ENCODE assay signal across 12 mouse cellular contexts in genomic region chr4:83256779-83257178, GRCm38 (mm10).
DNase-seq lines count a peak whose midpoint lies in the region; ATAC-seq and TF ChIP-seq lines count a peak whose summit lies in the region.
"Had no signal": no experiment of that assay in that cellular context is flagged by ENCODE, and none has a peak within 500 bp of the region (broad histone marks: within the 10 kb centered on the region; RNA-seq: fewer than 3 reads in every experiment).

No protein-coding gene starts in this region.

- no peak for DNase-seq in embryonic facial prominence, embryonic 14.5 days (ENCODE audit: low spot score)
- no peak for DNase-seq in embryonic facial prominence, embryonic 10.5 days (ENCODE audit: low spot score)
- DNase-seq in MEL-GATA-1-ER (ENCODE audit: extremely low read depth, low read depth), result peak; percentile 95
- DNase-seq in fibroblast of lung, adult 2 months (ENCODE audit: low read depth), result peak; percentile 47
- peak; percentile 53 for DNase-seq in kidney, adult 2 months
- no peak for DNase-seq in left cerebral cortex, postnatal 10 days (ENCODE audit: extremely low spot score in 1 of 2, low spot score in 2 of 2)
- DNase-seq in frontal cortex, postnatal 14 days (ENCODE audit: low spot score in 2 of 2), result no peak
- DNase-seq in left cerebral cortex, adult 8-10 months (ENCODE audit: low spot score in 2 of 2), result no peak
- DNase-seq: embryo, embryonic 11 days; gastrocnemius, postnatal 25 days had no signal

- TF ChIP-seq POLR2A in kidney, adult 2 months (IDR thresholded peaks at IDR 0.05; ENCODE audit: low read depth, low read length), result no peak

- no peak overlapping the region for H3K27ac ChIP-seq in embryonic facial prominence, embryonic 14.5 days (replicated peaks; ENCODE audit: low read depth, low read length)
- no peak overlapping the region for H3K27ac ChIP-seq in embryonic facial prominence, embryonic 10.5 days (replicated peaks)
- H3K27ac ChIP-seq in kidney, adult 2 months (ENCODE audit: insufficient read depth, low read depth, low read length), result no peak overlapping the region
- H3K27ac ChIP-seq: liver, embryonic 14.5 days; midbrain, embryonic 12.5 days had no signal

- WGBS in embryonic facial prominence, embryonic 14.5 days, result 82% methylated on average over 11 of the region's 11 CpGs
- WGBS in embryonic facial prominence, embryonic 10.5 days, result 84% methylated on average over 11 of the region's 11 CpGs
- 60% methylated on average over 11 of the region's 11 CpGs for WGBS in kidney, adult 2 months

- no peaks in the 10 kb centered on the region for H3K4me1 ChIP-seq in embryonic facial prominence, embryonic 14.5 days (ENCODE audit: control insufficient read depth, insufficient read depth, low read length)
- H3K4me1 ChIP-seq in embryonic facial prominence, embryonic 10.5 days, result peaks cover 5% of the 10 kb centered on the region; the same call in 1 of the 2 replicates
- H3K4me1 ChIP-seq in kidney, adult 2 months (ENCODE audit: control insufficient read depth, insufficient read depth, low read length), result peaks cover 3% of the 10 kb centered on the region; the same call in 1 of the 2 replicates
- H3K4me1 ChIP-seq: midbrain, embryonic 12.5 days had no signal

- ATAC-seq in embryonic facial prominence, embryonic 14.5 days (ENCODE audit: low read depth), result 0 out of 2 replicates have a peak, but pooled peaks have one; percentile 4

- H3K4me3 ChIP-seq in embryonic facial prominence, embryonic 14.5 days (ENCODE audit: low read depth, low read length), result no peak overlapping the region
- no peak overlapping the region for H3K4me3 ChIP-seq in embryonic facial prominence, embryonic 10.5 days
- H3K4me3 ChIP-seq in kidney, adult 2 months (ENCODE audit: insufficient read depth, low read depth, low read length), result no peak overlapping the region
- H3K4me3 ChIP-seq: midbrain, embryonic 12.5 days had no signal

- no peaks in the 10 kb centered on the region for H3K27me3 ChIP-seq in embryonic facial prominence, embryonic 14.5 days (replicated peaks; ENCODE audit: control insufficient read depth, insufficient read depth, low read length)
- H3K27me3 ChIP-seq in embryonic facial prominence, embryonic 10.5 days (replicated peaks; ENCODE audit: low read depth, poor library complexity, severe bottlenecking), result no peaks in the 10 kb centered on the region
- no peaks in the 10 kb centered on the region for H3K27me3 ChIP-seq in kidney, adult 2 months (replicated peaks; ENCODE audit: control insufficient read depth, insufficient read depth, low read length)
- H3K27me3 ChIP-seq: midbrain, embryonic 12.5 days had no signal

- H3K9me3 ChIP-seq in embryonic facial prominence, embryonic 14.5 days (ENCODE audit: control insufficient read depth, low read length), result no peaks in the 10 kb centered on the region
- no peaks in the 10 kb centered on the region for H3K9me3 ChIP-seq in embryonic facial prominence, embryonic 10.5 days
- H3K9me3 ChIP-seq: midbrain, embryonic 12.5 days had no signal

- no peak overlapping the region for H3K9ac ChIP-seq in embryonic facial prominence, embryonic 14.5 days (ENCODE audit: low read depth, low read length)
- H3K9ac ChIP-seq: liver, embryonic 14.5 days; midbrain, embryonic 12.5 days had no signal

- TF ChIP-seq CTCF in kidney, adult 2 months (conservative IDR thresholded peaks at IDR 0.05; ENCODE audit: insufficient read depth, insufficient read length, low read depth, low read length), result no peak

- H3K4me2 ChIP-seq in embryonic facial prominence, embryonic 14.5 days (ENCODE audit: low read depth, low read length), result no peak overlapping the region
- H3K4me2 ChIP-seq: midbrain, embryonic 12.5 days had no signal

- H3K36me3 ChIP-seq in embryonic facial prominence, embryonic 14.5 days (ENCODE audit: control insufficient read depth, insufficient read depth, low read length), result no peaks in the 10 kb centered on the region
- no peaks in the 10 kb centered on the region for H3K36me3 ChIP-seq in embryonic facial prominence, embryonic 10.5 days (replicated peaks)
- no peaks in the 10 kb centered on the region for H3K36me3 ChIP-seq in kidney, adult 2 months (ENCODE audit: control insufficient read depth, insufficient read depth, low read length)
- H3K36me3 ChIP-seq: midbrain, embryonic 12.5 days had no signal

- intact Hi-C loops in left cerebral cortex, postnatal 10 days (cut with DNase I), result no loop called here

Comparison
In these comparisons a context has a peak if more than half of its experiments do, and no peak if none do; other contexts are left out.
1. DNase-seq: peak in MEL-GATA-1-ER (single experiment), fibroblast of lung, adult 2 months (single experiment) and kidney, adult 2 months (single experiment); none in embryonic facial prominence, embryonic 14.5 days (single experiment), embryonic facial prominence, embryonic 10.5 days (single experiment), left cerebral cortex, postnatal 10 days (0 of 2), frontal cortex, postnatal 14 days (0 of 2) and left cerebral cortex, adult 8-10 months (0 of 2).